28 mouse cellular contexts compared by ENCODE assay signal in genomic region chr7:78592172-78592571, GRCm38 (mm10).
"Had no signal": no experiment of that assay in that cellular context is flagged by ENCODE, and none has a peak within 500 bp of the region (broad histone marks: within the 10 kb centered on the region; RNA-seq: fewer than 3 reads in every experiment).

No protein-coding gene starts in this region.

- DNase-seq: left cerebral cortex, postnatal 4 days; liver; liver, embryonic 13.5 days; liver, postnatal 0 days; lung, adult 18-20 months; lung, adult 2 months; lung, embryonic 14.5 days; lung, postnatal 10 days; lung, postnatal 14 days; lung, postnatal 36 days; lung, postnatal 4 days; midbrain, embryonic 14.5 days had no signal

- H3K4me1 ChIP-seq: limb, embryonic 13.5 days; limb, embryonic 15.5 days; liver, embryonic 12.5 days; liver, embryonic 13.5 days; liver, embryonic 15.5 days; lung, embryonic 15.5 days; megakaryocyte, embryonic 14.5 days had no signal

- H3K4me3 ChIP-seq: limb, embryonic 10.5 days; limb, embryonic 12.5 days; limb, embryonic 13.5 days; limb, embryonic 15.5 days; liver, embryonic 12.5 days; liver, embryonic 13.5 days; liver, embryonic 15.5 days; lung, embryonic 15.5 days; megakaryocyte, embryonic 14.5 days; midbrain, embryonic 10.5 days; midbrain, embryonic 12.5 days; midbrain, embryonic 13.5 days; midbrain, embryonic 15.5 days; myocyte; neural tube, embryonic 12.5 days had no signal

- H3K27ac ChIP-seq: limb, embryonic 10.5 days; limb, embryonic 12.5 days; limb, embryonic 13.5 days; limb, embryonic 15.5 days; liver, embryonic 12.5 days; liver, embryonic 13.5 days; liver, embryonic 14.5 days; liver, embryonic 15.5 days; lung, embryonic 15.5 days; macrophage; midbrain, embryonic 10.5 days; midbrain, embryonic 12.5 days; midbrain, embryonic 13.5 days; midbrain, embryonic 15.5 days; neural tube, embryonic 12.5 days had no signal
